In the genomic region with DNA sequence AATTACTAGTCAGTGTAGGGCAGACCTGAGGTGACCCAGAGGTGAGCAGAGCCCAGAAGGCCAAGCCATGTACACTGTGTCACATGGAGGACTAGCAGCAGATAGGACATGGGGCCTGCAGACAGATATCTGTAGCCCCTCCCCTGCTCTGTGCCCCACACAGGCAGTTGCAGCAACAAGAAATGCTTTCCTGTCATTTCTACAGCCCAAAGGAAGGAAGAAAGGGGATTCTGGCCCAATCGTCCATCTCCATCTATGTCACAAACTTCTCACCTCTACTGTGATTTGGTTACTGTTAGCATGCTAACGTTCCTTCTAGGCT, we compare ENCODE assay signal across 7 mouse cellular contexts. TPM values are rescaled to one million over a fixed set of nuclear protein-coding genes. Genes with fewer than 3 reads are reported as not detected.
A peak's percentile ranks its signal among the peaks of the same experiment; 100 is the strongest.
DNase-seq lines count a peak whose midpoint lies in the region; ATAC-seq lines count a peak whose summit lies in the region.

No protein-coding gene starts in this region.

- peak overlapping the region; percentile 88; the same call in 1 of the 2 replicates for H3K4me3 ChIP-seq in forebrain, embryonic 16.5 days (replicated peaks; ENCODE audit: low read length)
- peak overlapping the region; percentile 83 for H3K4me3 ChIP-seq in liver, embryonic 13.5 days (replicated peaks)

- H3K9ac ChIP-seq in forebrain, embryonic 16.5 days (replicated peaks; ENCODE audit: low read depth, low read length): no peak overlapping the region; the same call in 1 of the 2 replicates
- H3K9ac ChIP-seq in liver, embryonic 13.5 days: peak overlapping the region; percentile 91

- no peak for ATAC-seq in forebrain, embryonic 16.5 days
- peak; percentile 74 for ATAC-seq in liver, embryonic 13.5 days (ENCODE audit: low read depth)

- no peaks in the 10 kb centered on the region for H3K36me3 ChIP-seq in forebrain, embryonic 16.5 days (ENCODE audit: control insufficient read depth, insufficient read depth)
- peaks cover 54% of the 10 kb centered on the region for H3K36me3 ChIP-seq in liver, embryonic 13.5 days

- no peaks in the 10 kb centered on the region for H3K9me3 ChIP-seq in forebrain, embryonic 16.5 days (ENCODE audit: control insufficient read depth, low read length)
- no peaks in the 10 kb centered on the region for H3K9me3 ChIP-seq in liver, embryonic 13.5 days (replicated peaks)

- peak; percentile 22 for DNase-seq in thymus, postnatal 4 days
- DNase-seq in thymus, adult 18-20 months: no peak
- DNase-seq in liver, embryonic 13.5 days: peak; percentile 58
- DNase-seq in right cerebral cortex, adult 18-20 months: no peak
- DNase-seq in left cerebral cortex, adult 9 months (ENCODE audit: low spot score in 2 of 2): no peak
- no peak for DNase-seq in right cerebral cortex, postnatal 36 days (ENCODE audit: low spot score in 2 of 2)

- peak overlapping the region; percentile 66 for H3K4me2 ChIP-seq in forebrain, embryonic 16.5 days (ENCODE audit: low read length)
- peak overlapping the region; percentile 86 for H3K4me2 ChIP-seq in liver, embryonic 13.5 days

- WGBS in forebrain, embryonic 16.5 days: 46% methylated on average over 2 of the region's 2 CpGs
- WGBS in liver, embryonic 13.5 days (ENCODE audit: insufficient replicate concordance): 3% methylated on average over 2 of the region's 2 CpGs

- H3K27me3 ChIP-seq in forebrain, embryonic 16.5 days (replicated peaks; ENCODE audit: control insufficient read depth, insufficient read depth, low read length): no peaks in the 10 kb centered on the region
- H3K27me3 ChIP-seq in liver, embryonic 13.5 days: no peaks in the 10 kb centered on the region

- H3K4me1 ChIP-seq in forebrain, embryonic 16.5 days (replicated peaks; ENCODE audit: control insufficient read depth, insufficient read depth, low read length): peaks cover 18% of the 10 kb centered on the region
- peaks cover 71% of the 10 kb centered on the region for H3K4me1 ChIP-seq in liver, embryonic 13.5 days (replicated peaks)

- H3K27ac ChIP-seq in forebrain, embryonic 16.5 days (ENCODE audit: low read length): no peak overlapping the region
- peak overlapping the region; percentile 93 for H3K27ac ChIP-seq in liver, embryonic 13.5 days

RNA-seq across cellular contexts. Expression of a gene that starts 1.1 kb away (rescaled TPM):
- polyA plus RNA-seq in forebrain, embryonic 16.5 days (2015; fragmentation: Nextera tagmentation; extraction: Ambion mirVana): 12.5 and 12.7 TPM in 2 replicates
- polyA plus RNA-seq in liver, embryonic 13.5 days (2015; fragmentation: Nextera tagmentation; extraction: Ambion mirVana): 10.5 and 10.6 TPM in 2 replicates

RNA-seq across cellular contexts. Expression of a gene that starts 13.8 kb away (rescaled TPM):
- polyA plus RNA-seq in forebrain, embryonic 16.5 days (2015; fragmentation: Nextera tagmentation; extraction: Ambion mirVana): 1.1 and 1.5 TPM in 2 replicates
- polyA plus RNA-seq in liver, embryonic 13.5 days (2015; fragmentation: Nextera tagmentation; extraction: Ambion mirVana): 2.4 and 2.7 TPM in 2 replicates

RNA-seq across cellular contexts. Expression of a gene that starts 33.9 kb away (rescaled TPM):
- polyA plus RNA-seq in forebrain, embryonic 16.5 days (2015; fragmentation: Nextera tagmentation; extraction: Ambion mirVana): 11.8 and 12.9 TPM in 2 replicates
- polyA plus RNA-seq in liver, embryonic 13.5 days (2015; fragmentation: Nextera tagmentation; extraction: Ambion mirVana): 12.3 and 13.8 TPM in 2 replicates

RNA-seq across cellular contexts. Expression of a gene that starts 43.2 kb away (rescaled TPM):
- not detected in 2 replicates for polyA plus RNA-seq in forebrain, embryonic 16.5 days (2015; fragmentation: Nextera tagmentation; extraction: Ambion mirVana)
- polyA plus RNA-seq in liver, embryonic 13.5 days (2015; fragmentation: Nextera tagmentation; extraction: Ambion mirVana): not detected in 2 replicates

Comparison
In these comparisons a context has a peak if more than half of its experiments do, and no peak if none do; other contexts are left out.
1. DNase-seq: peak in thymus, postnatal 4 days (single experiment) and liver, embryonic 13.5 days (single experiment); none in thymus, adult 18-20 months (0 of 2), right cerebral cortex, adult 18-20 months (single experiment), left cerebral cortex, adult 9 months (0 of 2) and right cerebral cortex, postnatal 36 days (0 of 2).